In genomic region chr7:3692382-3692986, GRCm38 (mm10) we compare ENCODE assay signal across 8 mouse cellular contexts. TPM values are rescaled to one million over a fixed set of nuclear protein-coding genes. Genes with fewer than 3 reads are reported as not detected.
DNase-seq lines count a peak whose midpoint lies in the region; ATAC-seq and TF ChIP-seq lines count a peak whose summit lies in the region.

Gene Tsen34 (plus strand): TSS chr7:3692863.

- intact Hi-C loops in gastrocnemius, adult 2 months (cut with DNase I): loop anchor here (2.0 to 5.0 kb wide), 3 partner anchors 28 to 65 kb away; partner anchors contain the start of genes Cnot3, Leng1, Prpf31 and Tfpt

- no peaks in the 10 kb centered on the region for H3K36me3 ChIP-seq in kidney, adult 2 months (ENCODE audit: control insufficient read depth, insufficient read depth, low read length)
- peaks cover 0 to 7% of the 10 kb centered on the region in 2 experiments; a peak in 3 of 4 replicates for H3K36me3 ChIP-seq in MEL (ENCODE audit: control insufficient read depth in 1 of 2, insufficient read depth in 2 of 2, low read length in 2 of 2)
- peaks cover 12% of the 10 kb centered on the region for H3K36me3 ChIP-seq in hindbrain, postnatal 0 days (ENCODE audit: insufficient read depth, low read length)

- peak; percentile 9 for DNase-seq in kidney, adult 2 months
- no peak for DNase-seq in kidney, adult 11 months
- DNase-seq in MEL (ENCODE audit: low read depth, low spot score): peak; percentile 68
- no peak for DNase-seq in gastrocnemius, adult 2 months
- no peak for DNase-seq in hindbrain, postnatal 0 days (ENCODE audit: low spot score)
- no peak for DNase-seq in retina, postnatal 1 day
- no peak for DNase-seq in urinary bladder, postnatal 10 days (ENCODE audit: low spot score)

- H3K9ac ChIP-seq in MEL (ENCODE audit: control insufficient read depth, low read depth, low read length, poor library complexity, severe bottlenecking): peak within 1 kb of the TSS; percentile 73
- H3K9ac ChIP-seq in hindbrain, postnatal 0 days (replicated peaks; ENCODE audit: low read length): peak within 1 kb of the TSS; percentile 93

- H3K4me3 ChIP-seq in kidney, adult 2 months (ENCODE audit: insufficient read depth, low read depth, low read length): peak within 1 kb of the TSS; percentile 64
- peak within 1 kb of the TSS; percentile 73 to 79 for H3K4me3 ChIP-seq in MEL (ENCODE audit: control insufficient read depth in 1 of 2, insufficient read depth in 1 of 2, low read depth in 2 of 2, low read length in 2 of 2)
- H3K4me3 ChIP-seq in gastrocnemius, adult 2 months: peak within 1 kb of the TSS; percentile 76
- peak within 1 kb of the TSS; percentile 89 for H3K4me3 ChIP-seq in hindbrain, postnatal 0 days (ENCODE audit: low read length)

- H3K4me2 ChIP-seq in hindbrain, postnatal 0 days (ENCODE audit: low read depth, low read length): peak within 1 kb of the TSS; percentile 73

- TF ChIP-seq EP300 in MEL (IDR thresholded peaks at IDR 0.05; ENCODE audit: low read depth in 1 of 2, low read length in 2 of 2): no peak

- H3K79me2 ChIP-seq in MEL (ENCODE audit: control insufficient read depth, insufficient read depth, low read length, poor library complexity): peaks cover 7% of the 10 kb centered on the region; the same call in 1 of the 2 replicates

- H3K9me3 ChIP-seq in MEL (replicated peaks; ENCODE audit: insufficient read depth, low read length): no peaks in the 10 kb centered on the region
- no peaks in the 10 kb centered on the region for H3K9me3 ChIP-seq in hindbrain, postnatal 0 days (ENCODE audit: low read length)

- TF ChIP-seq RAD21 in MEL (IDR thresholded peaks at IDR 0.05; ENCODE audit: low read depth, low read length): no peak

- peak within 1 kb of the TSS; percentile 92 for H3K27ac ChIP-seq in kidney, adult 2 months (ENCODE audit: insufficient read depth, low read depth, low read length)
- peak within 1 kb of the TSS; percentile 92 for H3K27ac ChIP-seq in MEL (ENCODE audit: control insufficient read depth, low read depth, low read length)
- peak within 1 kb of the TSS; percentile 98 for H3K27ac ChIP-seq in gastrocnemius, adult 2 months
- H3K27ac ChIP-seq in hindbrain, postnatal 0 days: peak within 1 kb of the TSS; percentile 94

- H3K27me3 ChIP-seq in kidney, adult 2 months (replicated peaks; ENCODE audit: control insufficient read depth, insufficient read depth, low read length): no peaks in the 10 kb centered on the region
- no peaks in the 10 kb centered on the region for H3K27me3 ChIP-seq in MEL (ENCODE audit: control insufficient read depth in 1 of 2, insufficient read depth in 2 of 2, low read length in 2 of 2)
- H3K27me3 ChIP-seq in hindbrain, postnatal 0 days (ENCODE audit: insufficient read depth, low read length): no peaks in the 10 kb centered on the region

- under 1% methylated on average over 49 of the region's 49 CpGs for WGBS in kidney, adult 2 months
- WGBS in hindbrain, postnatal 0 days: 0% methylated on average over 49 of the region's 49 CpGs

- TF ChIP-seq POLR2A in kidney, adult 2 months (IDR thresholded peaks at IDR 0.05; ENCODE audit: low read depth, low read length): no peak
- TF ChIP-seq POLR2A in MEL (IDR thresholded peaks at IDR 0.05; ENCODE audit: control insufficient read depth in 1 of 2, insufficient read depth in 1 of 2, low read depth in 1 of 2, low read length in 2 of 2, poor library complexity in 1 of 2): peak in 1 of 2 experiments; percentile 59; a peak in 1 of 4 replicates

- no peak for TF ChIP-seq CTCF in kidney, adult 2 months (conservative IDR thresholded peaks at IDR 0.05; ENCODE audit: insufficient read depth, insufficient read length, low read depth, low read length)
- TF ChIP-seq CTCF in MEL (IDR thresholded peaks at IDR 0.05 in 2 of 3, conservative IDR thresholded peaks at IDR 0.05 in 1 of 3; ENCODE audit: control insufficient read depth in 1 of 3, insufficient read depth in 1 of 3, low read depth in 2 of 3, low read length in 3 of 3, poor library complexity in 1 of 3, severe bottlenecking in 1 of 3): 0 out of 6 replicates have a peak, but pooled peaks of 1 of the 3 experiments have one; percentile 7
- no peak; the same call in 1 of the 2 replicates for TF ChIP-seq CTCF in gastrocnemius, adult 2 months (IDR thresholded peaks at IDR 0.05)
- no peak; the same call in 1 of the 2 replicates for TF ChIP-seq CTCF in hindbrain, postnatal 0 days (IDR thresholded peaks at IDR 0.05; ENCODE audit: low read depth)

- H3K4me1 ChIP-seq in kidney, adult 2 months (ENCODE audit: control insufficient read depth, insufficient read depth, low read length): no peaks in the 10 kb centered on the region; the same call in 1 of the 2 replicates
- H3K4me1 ChIP-seq in MEL (ENCODE audit: control insufficient read depth in 1 of 2, insufficient read depth in 2 of 2, low read length in 2 of 2): peaks cover 4 to 17% of the 10 kb centered on the region in 2 experiments; a peak in 3 of 4 replicates
- H3K4me1 ChIP-seq in hindbrain, postnatal 0 days (ENCODE audit: insufficient read depth, low read length): peaks cover 8% of the 10 kb centered on the region; the same call in 1 of the 2 replicates

- no peak; the same call in 1 of the 2 replicates for ATAC-seq in hindbrain, postnatal 0 days
- ATAC-seq in megakaryocyte, adult 5-6 weeks (ENCODE audit: poor library complexity, severe bottlenecking): no peak

TF ChIP-seq in MEL, 35 proteins besides CTCF, POLR2A, EP300 and RAD21:
- TF ChIP-seq MAX (IDR thresholded peaks at IDR 0.05; ENCODE audit: low read length) (no peak), MYB (IDR thresholded peaks at IDR 0.05; ENCODE audit: low read depth, low read length) (no peak), TBP (IDR thresholded peaks at IDR 0.05; ENCODE audit: low read depth, low read length) (no peak; the same call in 1 of the 2 replicates), ZC3H11A (IDR thresholded peaks at IDR 0.05; ENCODE audit: low read depth, low read length) (no peak), GATA1 (IDR thresholded peaks at IDR 0.05; ENCODE audit: low read depth, low read length) (no peak), CHD2 (IDR thresholded peaks at IDR 0.05; ENCODE audit: low read length) (no peak), CHD1 (IDR thresholded peaks at IDR 0.05; ENCODE audit: low read depth, low read length) (no peak), SMC3 (IDR thresholded peaks at IDR 0.05; ENCODE audit: low read depth, low read length) (no peak), GABPA (IDR thresholded peaks at IDR 0.05; ENCODE audit: low read depth, low read length) (no peak), ZMIZ1 (IDR thresholded peaks at IDR 0.05; ENCODE audit: low read depth, low read length) (no peak), UBTF (IDR thresholded peaks at IDR 0.05; ENCODE audit: borderline replicate concordance, insufficient read depth, low read depth, low read length) (no peak), TCF12 (IDR thresholded peaks at IDR 0.05; ENCODE audit: low read depth, low read length) (no peak), POLR2AphosphoS5 (IDR thresholded peaks at IDR 0.05; ENCODE audit: borderline replicate concordance, low read depth, low read length) (no peak), NELFE (IDR thresholded peaks at IDR 0.05; ENCODE audit: low read depth, low read length) (peak; percentile 50; the same call in 1 of the 2 replicates), USF2 (IDR thresholded peaks at IDR 0.05; ENCODE audit: borderline replicate concordance in 1 of 2, insufficient read depth in 1 of 2, low read depth in 1 of 2, low read length in 2 of 2) (no peak), USF1 (IDR thresholded peaks at IDR 0.05; ENCODE audit: low read depth, low read length) (no peak), TAL1 (IDR thresholded peaks at IDR 0.05; ENCODE audit: low read length) (no peak), KAT2A (conservative IDR thresholded peaks at IDR 0.05; ENCODE audit: low read depth, low read length) (no peak), JUND (IDR thresholded peaks at IDR 0.05; ENCODE audit: low read depth, low read length) (no peak), MYC (IDR thresholded peaks at IDR 0.05; ENCODE audit: low read depth, low read length) (0 out of 2 replicates have a peak, but pooled peaks have one; percentile 7), NRF1 (IDR thresholded peaks at IDR 0.05; ENCODE audit: insufficient read depth, low read depth, low read length, poor library complexity, severe bottlenecking) (no peak), MEF2A (IDR thresholded peaks at IDR 0.05; ENCODE audit: extremely low read depth, insufficient replicate concordance, low read depth, low read length, poor library complexity, severe bottlenecking) (no peak), SIN3A (IDR thresholded peaks at IDR 0.05; ENCODE audit: low read length) (no peak), MAZ (IDR thresholded peaks at IDR 0.05; ENCODE audit: low read depth, low read length) (no peak), ZNF384 (IDR thresholded peaks at IDR 0.05; ENCODE audit: low read depth, low read length) (no peak), POLR2AphosphoS2 (IDR thresholded peaks at IDR 0.05; ENCODE audit: low read length) (0 out of 2 replicates have a peak, but pooled peaks have one; percentile 44), HCFC1 (IDR thresholded peaks at IDR 0.05; ENCODE audit: low read depth, low read length) (peak; percentile 36; the same call in 1 of the 2 replicates), BHLHE40 (IDR thresholded peaks at IDR 0.05; ENCODE audit: borderline replicate concordance, low read depth, low read length) (no peak), MXI1 (IDR thresholded peaks at IDR 0.05; ENCODE audit: low read depth, low read length) (peak; percentile 50), E2F4 (IDR thresholded peaks at IDR 0.05; ENCODE audit: borderline replicate concordance, low read depth, low read length) (no peak), ZKSCAN1 (IDR thresholded peaks at IDR 0.05; ENCODE audit: low read depth, low read length) (no peak), RCOR1 (IDR thresholded peaks at IDR 0.05; ENCODE audit: low read depth, low read length) (no peak), MAFK (IDR thresholded peaks at IDR 0.05; ENCODE audit: borderline replicate concordance, low read depth, low read length) (no peak), ETS1 (IDR thresholded peaks at IDR 0.05; ENCODE audit: low read depth, low read length) (no peak)

RNA-seq across cellular contexts. Expression of gene Tsen34, which starts in this region (rescaled TPM):
- 88.2 and 105 TPM in 2 replicates for polyA plus RNA-seq in kidney, adult 2 months (2012; rRNA removed)
- total RNA-seq in MEL (2012; rRNA removed): 16.0 and 17.1 TPM in 2 replicates
- 10 to 100 TPM in 1 of 2 experiments, not detected in 1; 21.7 TPM for polyA plus RNA-seq in MEL (2012; ENCODE audit: insufficient read depth in 1 of 2, insufficient read length in 2 of 2, low read depth in 1 of 2, low replicate concordance in 2 of 2, missing spikeins in 1 of 2)
- total RNA-seq in gastrocnemius, adult 2 months (2021): 10 to 100 TPM; 22.7 to 31.9 TPM
- 408 and 417 TPM in 2 replicates for total RNA-seq in hindbrain, postnatal 0 days (2014; rRNA removed)
- 254 and 255 TPM in 2 replicates for polyA plus RNA-seq in hindbrain, postnatal 0 days (2015; fragmentation: Nextera tagmentation; extraction: Ambion mirVana)
- 30.0 and 34.0 TPM in 2 replicates for total RNA-seq in megakaryocyte, adult 5-6 weeks (2015)
- total RNA-seq in megakaryocyte, adult 5-6 weeks (2017): 25.3 and 28.3 TPM in 2 replicates

Comparison
In these comparisons a context has a peak if more than half of its experiments do, and no peak if none do; other contexts are left out.
1. RNA of gene Tsen34 (total RNA-seq): 408 to 417 TPM in hindbrain, postnatal 0 days; 25.3 to 34.0 TPM in megakaryocyte, adult 5-6 weeks, 22.7 to 31.9 TPM in gastrocnemius, adult 2 months and 16.0 to 17.1 TPM in MEL; every median in the first group is over 10 times any median in the second.
2. DNase-seq: peak in kidney, adult 2 months (single experiment) and MEL (single experiment); none in kidney, adult 11 months (single experiment), gastrocnemius, adult 2 months (single experiment), hindbrain, postnatal 0 days (single experiment), retina, postnatal 1 day (single experiment) and urinary bladder, postnatal 10 days (single experiment).
3. Peak in every context shown above with its lines, with median percentiles within 50 percentile points of each other: H3K27ac ChIP-seq and H3K4me3 ChIP-seq.